Mouse (Mus musculus) lung, postnatal 25 days (tissue): ENCODE measurements around the gene Adamts15.

ENCODE experiments used
- DNase-seq: peaks from one replicate; pipeline ENCODE4 v3.0.0; 2022; ENCODE audit warnings: low spot score

Adamts15 gene

DNA sequence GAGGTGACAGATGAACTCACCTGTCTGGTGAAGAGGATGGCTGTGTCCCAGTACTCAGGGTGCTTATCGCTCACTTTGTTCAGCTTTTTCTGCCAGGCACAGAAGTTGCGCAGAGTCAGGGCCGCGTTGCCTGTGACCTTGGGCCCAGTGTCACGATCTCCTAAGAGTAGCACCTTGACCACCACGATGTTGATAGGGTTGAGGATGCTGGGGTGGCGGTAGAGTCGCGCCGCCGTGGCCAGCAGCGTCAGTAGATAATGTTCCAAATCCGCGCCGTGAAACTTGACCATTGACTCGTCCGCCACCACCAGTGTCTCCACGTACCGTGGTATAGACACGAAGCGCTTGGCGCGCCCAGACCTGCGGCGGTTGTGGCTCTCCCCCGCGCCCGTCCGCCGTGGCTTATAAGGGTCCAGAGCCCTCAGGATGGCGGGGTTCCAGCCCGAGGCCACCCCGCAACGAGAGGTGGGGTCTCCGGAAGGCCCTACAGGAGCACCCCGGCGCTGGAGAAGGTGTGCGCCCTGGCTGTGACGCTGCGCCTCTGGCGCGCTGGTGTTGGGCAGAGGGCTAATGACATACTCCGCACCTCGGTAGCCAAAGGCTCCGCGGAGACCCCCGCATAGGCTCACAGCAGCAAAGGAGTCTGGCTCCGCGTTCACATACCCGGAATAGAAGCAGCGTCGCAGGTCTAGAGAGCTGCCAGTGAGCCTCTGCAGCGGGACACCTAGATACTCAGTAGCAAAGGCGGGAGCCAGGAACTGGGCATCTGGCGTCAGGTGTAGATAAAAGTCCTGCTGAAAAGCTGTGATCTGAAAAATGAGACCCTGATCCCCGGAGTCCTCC lies 770 bp downstream of the Adamts15 start:
- no peak for DNase-seq

DNA sequence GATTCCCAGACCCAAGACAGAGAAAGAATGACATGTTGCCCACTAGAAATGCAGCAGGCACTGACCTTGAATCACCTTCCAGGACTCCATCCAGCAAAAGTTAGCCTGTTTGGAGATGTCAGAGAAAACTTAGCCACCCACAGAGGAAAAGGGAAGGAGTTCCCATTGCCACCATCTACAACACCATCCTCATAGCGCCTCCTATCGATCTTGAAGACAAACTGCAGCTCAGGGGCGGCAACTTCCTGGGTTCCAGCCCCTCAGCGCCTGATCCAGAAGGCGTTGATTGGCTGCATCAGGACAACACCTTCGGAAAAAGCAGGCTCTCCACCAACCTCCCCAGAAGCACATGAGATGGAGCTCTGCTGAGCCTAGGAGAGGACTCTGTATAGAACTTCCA lies 1.5 kb downstream of the Adamts15 start:
- peak; percentile 40 for DNase-seq

DNA sequence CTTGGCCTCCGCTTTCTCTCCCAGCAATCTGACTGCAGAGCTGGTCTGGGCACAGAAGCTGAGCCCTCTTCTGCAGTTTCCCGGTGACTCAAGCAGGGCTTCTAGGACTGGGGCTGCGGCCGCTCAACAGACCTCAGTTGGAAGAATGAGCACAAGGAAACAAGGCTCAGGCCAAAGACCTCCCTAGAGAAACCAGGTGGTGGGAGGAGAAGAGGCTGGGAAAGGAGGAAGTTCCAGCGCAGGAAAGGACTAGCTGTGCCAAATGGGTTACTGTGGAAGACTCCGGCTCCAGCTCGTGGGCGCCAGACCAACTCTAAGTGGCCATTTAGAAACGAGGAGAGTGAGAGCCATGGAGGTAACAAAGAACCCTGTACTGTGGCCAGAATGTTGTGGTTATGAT lies 2.6 kb downstream of the Adamts15 start:
- no peak for DNase-seq

DNA sequence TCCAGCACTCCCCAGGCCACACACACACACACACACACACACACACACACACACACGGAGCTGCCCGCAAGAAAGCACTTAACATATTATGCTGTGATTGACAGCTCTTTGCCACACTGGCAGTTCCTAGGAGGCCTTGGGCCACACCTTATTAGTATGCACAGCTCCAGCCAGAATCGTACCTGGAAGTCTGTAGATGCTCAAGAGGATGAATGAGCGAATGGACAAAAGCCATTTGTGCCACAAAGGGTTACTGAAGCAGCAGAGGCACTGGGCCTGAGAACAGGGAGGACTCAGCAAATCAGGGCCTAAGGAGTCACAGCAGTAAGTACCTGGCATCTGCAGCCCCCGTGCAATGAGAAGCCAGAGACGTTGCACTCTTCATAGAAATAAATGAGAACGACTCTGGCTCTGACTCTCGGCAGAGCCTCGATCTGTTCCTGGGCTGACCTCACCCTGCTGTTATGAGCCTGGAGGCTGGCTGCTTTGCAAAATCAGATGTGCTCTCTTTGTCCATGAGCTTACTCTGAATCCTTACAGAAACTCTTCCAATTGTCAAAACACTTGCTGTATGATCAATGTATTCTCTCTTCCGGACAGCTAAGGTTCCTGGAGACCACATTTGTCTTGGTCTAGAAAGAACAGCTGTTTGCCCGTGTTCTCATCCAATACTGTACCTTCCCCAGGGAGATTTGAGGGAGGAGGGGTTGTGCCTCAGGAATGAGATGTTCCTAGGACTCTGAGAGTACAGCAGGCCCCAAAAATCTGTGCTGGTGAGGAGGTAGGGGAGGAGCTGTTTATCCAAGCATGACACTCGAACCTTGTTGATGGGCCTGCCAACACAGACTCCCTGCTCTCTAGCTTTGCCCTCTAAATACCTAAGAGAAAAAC lies 3.5 kb downstream of the Adamts15 start:
- no peak for DNase-seq

DNA sequence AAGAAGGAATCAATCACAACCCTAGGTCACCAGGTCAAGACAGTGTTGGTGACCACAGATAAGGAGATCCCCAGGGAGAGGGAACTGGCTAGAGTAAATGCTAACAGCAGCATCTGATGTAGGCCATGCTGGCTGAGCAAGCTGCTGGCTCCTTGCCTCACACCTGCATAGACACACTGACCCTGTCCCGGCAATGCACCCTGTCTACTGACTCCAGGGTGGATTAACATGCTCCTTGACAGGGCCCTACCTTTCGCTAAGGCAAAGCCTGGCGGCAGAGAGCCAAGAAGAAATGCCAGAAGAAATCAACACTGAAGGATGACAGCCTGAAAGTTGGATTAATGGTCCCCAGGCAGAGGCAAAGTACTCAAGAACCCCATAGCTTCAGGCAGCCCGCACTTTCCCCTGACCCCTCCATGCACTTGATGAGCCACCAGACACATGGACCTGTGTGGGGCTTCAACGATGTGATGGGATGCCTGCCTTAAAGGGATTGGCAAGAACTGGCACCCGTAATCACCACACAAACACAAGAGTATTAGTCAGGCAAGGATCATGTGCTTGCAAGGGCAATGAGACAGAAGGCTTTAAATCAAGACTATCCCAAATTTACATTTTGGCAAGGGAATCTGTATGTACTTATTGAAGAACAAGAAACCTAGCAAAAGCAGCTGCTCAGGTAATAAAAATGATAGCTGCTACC lies 5.8 kb downstream of the Adamts15 start:
- no peak for DNase-seq

DNA sequence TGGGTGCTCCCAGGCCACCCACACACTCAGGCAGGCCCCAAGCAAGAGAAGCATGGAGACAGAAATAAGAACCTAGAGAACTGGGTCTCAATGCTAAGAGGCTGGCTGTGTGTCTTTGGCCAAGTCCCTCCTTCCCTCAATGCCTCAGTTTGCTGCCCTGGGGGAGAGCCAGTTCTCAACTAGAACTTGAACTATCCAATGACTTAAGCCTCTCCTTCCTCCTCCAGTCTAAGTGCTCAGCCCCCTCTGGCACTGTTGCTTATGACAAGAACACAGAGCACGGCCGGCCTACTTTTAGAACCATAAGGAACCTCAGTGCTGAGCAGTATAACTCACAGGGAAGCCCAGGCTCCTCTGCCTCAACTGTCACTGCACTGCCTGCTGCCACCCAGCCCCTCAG lies 8.0 kb downstream of the Adamts15 start:
- DNase-seq: no peak

DNA sequence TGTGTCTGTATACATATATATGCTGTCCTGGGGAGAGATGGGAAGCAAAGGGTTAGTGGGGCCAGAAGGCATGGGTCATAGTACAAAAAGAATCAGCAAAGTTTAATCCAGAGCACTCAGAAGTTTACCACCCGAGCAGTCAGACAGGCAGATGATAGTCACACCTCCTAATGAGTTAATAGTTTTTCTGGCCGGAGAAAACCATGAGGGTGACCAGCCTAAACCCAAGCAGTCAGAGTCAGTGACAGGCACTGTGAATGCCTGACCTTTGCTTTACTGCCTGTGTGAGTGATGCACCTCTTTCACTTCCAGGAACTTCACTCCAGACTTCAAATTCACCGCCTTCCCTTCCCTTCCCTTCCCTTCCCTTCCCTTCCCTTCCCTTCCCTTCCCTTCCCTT lies 8.8 kb downstream of the Adamts15 start:
- no peak for DNase-seq

DNA sequence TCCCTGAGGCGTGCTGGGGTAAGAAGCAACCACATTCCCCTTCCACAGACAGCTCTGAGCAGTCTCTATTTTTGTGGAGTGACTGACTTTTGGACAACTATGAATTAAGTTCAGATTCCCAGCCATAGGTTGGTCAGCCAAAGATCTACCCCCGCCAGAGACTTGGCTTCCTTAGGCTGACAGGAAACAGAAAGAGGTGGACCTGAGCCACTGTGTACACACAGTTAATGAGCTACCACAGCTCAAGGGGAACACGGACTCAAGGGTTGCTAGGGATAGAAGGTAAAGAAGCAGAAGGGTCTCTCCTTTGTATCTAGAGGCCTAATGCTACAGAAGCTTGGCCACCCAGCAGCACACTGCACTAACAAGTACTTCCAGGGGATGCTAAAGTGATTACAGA lies 10.1 kb downstream of the Adamts15 start:
- DNase-seq: no peak

DNA sequence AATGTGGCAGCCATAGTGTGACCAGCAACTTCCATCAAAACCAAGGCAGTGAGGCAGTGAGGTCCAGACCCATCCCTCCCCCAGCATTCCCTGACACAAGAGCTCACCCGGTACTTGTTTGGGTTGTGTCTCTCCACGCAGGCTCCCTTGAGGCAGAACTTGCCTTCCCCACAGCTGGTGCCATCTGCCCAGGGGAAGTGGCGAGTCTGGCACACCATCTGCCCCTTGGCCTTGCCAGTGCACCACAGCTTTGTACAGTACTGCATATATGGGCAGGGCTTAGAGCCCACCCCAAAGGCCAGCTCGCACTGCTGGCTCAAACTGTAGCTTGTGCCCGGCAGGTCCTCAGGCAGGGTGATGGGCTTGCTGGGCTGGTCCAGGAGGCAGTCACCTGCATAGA lies 11.8 kb downstream of the Adamts15 start:
- no peak for DNase-seq

DNA sequence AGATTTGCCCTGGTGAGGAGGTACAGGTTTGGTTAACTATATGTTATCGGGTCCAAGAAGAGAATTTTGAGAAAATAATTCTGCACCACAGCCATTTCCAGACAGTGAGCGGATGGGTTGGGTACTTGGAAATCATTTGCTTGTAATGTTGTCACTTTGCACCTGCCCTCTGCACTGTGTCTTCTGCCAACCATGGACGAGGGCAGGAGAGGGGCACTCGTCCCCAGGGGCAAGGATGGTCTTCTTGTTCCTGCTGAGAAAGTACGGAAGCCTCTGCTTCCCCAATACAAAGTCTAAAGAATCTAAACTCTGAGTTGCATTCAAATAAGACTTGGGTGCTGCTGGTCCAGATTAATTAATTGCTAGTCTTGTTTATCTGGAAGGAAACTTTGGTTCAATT lies 13.3 kb downstream of the Adamts15 start:
- no peak for DNase-seq

DNA sequence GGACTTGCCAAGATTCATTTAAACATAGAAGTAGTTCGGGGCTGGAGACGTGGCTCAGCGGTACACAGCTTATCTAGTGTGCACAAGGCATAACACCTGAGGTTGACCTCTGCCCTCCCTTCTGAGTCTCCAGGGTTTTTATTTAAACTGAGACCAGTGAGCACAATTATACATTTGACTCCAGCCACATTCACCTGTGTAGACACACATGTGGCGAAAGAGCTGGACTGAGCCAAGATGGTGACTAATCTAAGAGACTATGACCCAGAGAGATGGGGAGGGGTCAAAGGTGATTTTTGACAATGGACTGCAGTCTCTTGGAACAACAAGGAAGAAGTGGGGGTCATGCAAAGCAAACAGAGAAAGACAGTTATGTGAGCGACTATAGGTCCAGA lies 14.0 kb downstream of the Adamts15 start:
- DNase-seq: no peak

DNA sequence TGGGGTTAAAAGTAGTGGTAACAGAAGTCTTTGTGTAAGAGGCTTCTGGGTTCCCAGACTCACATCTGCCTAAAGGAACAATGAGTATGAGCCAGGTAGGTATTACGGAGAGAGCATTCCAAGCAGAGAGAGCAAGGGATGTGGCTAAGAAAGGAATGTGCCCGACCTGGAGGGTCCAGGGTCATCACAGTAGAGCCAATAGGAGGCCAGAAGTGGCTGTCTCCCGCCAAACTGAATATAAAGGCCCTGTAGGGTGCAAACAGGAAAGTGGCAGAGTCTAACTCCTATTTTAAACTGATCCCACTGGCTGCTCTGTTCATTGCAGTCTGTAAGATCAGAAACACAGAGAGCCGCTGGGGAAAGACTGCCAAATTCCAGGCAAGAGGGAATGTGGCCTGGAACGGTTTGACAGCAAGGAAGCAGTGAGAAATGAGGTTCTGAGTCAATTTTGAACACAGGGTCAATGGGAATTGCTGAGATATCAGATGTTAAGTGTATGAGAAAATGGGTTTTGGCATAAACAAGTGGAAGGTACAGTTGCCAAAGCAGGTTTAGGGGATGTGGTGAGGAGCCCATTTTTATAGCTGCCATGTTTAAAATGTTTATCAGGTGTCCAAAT lies 14.5 kb downstream of the Adamts15 start:
- peak; percentile 35 for DNase-seq

DNA sequence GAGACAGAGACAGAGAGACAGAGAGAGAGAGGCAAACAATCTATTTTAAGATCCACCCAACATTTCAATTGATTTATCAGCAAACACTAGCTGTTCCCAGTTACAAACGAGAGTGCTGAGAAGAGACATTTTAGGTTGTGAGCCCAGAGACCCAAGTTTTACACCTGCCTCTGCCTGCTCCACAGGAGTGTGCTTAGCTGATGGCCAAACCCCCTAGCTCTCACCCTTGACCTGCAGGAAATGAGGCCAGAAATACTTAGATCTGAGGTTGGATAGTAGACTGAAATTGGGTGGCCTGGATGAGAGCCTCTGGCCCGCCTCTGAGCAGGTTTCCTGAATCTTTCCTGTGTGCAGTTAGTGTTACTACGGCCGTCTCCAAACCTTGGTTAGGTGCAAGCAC lies 15.8 kb downstream of the Adamts15 start:
- no peak for DNase-seq

DNA sequence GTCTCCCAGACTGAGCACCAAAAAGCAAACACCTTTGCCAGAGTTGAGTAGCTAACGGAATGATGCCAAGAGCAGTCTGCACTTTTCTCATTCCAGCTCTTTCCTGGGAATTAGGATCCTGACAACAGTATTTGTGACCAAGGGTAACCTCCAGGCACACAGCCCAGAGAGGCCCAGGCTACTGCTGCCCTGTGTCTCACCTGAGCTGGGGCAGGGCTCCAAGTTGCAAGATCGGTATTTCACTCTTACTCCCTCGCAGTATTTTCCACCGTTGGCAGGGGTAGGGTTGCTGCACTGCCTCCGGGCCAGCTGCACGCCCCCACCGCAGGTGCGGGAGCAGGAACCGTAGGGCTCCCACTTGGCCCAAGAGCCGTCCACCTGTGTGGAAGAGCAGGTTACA lies 16.4 kb downstream of the Adamts15 start:
- no peak for DNase-seq

DNA sequence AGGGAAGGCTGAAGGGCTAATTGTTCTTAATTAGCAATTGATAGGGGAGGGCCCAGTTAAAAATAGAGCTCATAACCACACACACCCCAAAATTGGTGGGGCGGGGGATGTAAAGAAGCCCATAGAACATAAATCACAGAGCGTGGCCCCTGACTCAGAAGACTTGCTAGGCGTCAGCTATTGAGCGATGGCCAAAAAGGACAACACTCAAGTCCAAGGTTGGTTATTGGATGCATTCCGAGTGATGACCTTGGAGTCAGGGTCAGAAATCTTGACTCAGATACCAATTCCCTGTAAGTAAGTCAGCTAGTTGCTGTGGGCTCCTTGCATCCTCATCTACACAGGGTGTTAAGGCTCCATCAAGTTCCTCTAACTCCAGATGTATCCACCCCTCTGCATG lies 19.0 kb downstream of the Adamts15 start:
- DNase-seq: no peak

DNA sequence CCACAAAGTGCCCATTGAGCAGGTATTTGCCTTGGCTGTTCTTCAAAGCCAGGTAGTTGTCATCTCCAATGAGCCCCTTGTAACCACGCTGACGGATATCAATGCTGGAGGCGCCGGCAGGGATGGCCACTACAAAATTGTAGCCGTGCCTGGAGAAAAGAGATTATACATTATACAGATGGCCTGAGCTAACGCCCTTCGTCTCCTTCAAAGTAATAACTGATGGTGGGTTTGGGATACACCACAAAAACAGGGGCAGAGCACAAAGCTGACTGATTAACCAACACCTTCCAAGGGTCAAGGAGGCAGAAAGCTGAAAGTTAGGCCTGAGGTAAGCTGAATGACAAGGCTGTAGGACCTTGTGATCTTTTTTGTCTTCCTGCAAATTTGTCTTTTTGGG lies 19.6 kb downstream of the Adamts15 start:
- no peak for DNase-seq

DNA sequence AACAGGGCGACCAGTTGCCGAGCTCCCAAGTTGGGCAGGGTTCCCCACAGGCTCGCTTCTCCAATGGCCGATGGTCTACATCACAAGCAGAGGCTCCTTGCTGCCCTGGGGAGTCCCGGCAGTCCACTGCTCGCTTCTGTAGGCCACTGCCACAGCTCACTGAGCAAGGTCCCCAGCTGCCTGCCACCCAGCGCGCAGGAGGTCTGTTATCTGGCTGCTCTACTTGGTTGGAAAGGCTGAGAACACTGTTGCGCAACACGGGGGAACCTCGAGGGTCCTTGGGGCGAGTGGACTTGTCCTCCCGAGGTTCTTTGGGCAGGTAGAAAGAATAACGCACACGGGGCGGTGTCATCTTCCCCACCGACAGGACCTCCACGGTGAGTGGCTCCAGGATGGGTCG lies 20.1 kb downstream of the Adamts15 start:
- DNase-seq: no peak

DNA sequence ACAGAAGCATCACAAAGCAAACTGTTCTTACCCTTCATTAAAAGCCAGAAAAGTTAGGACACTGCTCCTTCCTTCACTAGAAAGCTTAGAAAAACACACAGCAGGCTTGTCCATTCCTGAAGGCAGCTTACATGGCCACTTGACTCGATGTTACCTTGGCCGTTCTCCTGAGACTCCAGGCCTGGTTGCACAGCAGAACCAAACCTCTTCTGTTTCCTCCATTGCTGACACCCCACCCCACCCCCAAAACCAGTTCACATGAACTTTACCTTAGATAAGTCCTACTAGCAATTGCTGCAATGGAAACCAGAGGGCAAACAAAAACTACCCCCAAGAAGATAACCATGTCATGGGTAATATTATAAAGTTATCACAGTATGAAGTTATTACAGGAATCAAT lies 25.1 kb downstream of the Adamts15 start:
- no peak for DNase-seq

DNA sequence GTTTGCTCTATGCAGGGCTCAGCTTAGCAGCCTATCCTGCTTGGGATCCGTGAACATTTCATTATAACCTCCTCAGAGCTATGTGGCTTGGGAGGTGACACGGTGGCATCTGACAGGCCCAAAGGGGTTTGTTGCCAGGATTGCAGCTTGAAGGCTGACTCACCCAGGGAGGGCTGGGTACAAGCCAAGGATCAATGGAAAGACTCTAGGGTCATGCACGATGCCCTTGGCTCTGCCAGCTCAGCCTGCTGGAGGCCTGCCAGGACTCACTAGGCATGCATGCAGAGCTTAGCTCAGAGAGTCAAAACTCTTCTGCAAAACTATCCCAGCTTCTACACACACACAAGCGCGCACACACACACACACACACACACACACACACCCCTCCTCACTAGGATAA lies 25.5 kb downstream of the Adamts15 start:
- DNase-seq: peak; percentile 71

DNA sequence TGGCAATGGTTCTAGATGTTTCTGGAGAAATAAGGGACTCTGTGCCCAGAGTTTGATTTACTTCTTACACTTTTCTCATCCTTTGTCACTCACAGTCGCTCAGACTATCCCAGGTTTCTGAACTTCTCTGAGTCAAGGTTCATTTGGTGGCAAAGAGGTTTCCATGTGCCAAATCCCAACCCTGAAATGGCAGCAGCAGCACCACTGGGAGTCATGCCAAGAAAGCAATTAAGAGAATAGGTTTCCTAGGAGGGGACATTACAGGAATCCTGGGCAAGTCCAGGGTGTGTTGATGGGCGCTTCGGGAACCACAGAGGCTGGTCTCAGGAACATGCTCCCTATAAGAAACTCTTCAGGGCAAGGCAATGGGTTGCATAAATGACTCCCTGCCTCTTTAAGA lies 26.6 kb downstream of the Adamts15 start:
- DNase-seq: no peak

DNA sequence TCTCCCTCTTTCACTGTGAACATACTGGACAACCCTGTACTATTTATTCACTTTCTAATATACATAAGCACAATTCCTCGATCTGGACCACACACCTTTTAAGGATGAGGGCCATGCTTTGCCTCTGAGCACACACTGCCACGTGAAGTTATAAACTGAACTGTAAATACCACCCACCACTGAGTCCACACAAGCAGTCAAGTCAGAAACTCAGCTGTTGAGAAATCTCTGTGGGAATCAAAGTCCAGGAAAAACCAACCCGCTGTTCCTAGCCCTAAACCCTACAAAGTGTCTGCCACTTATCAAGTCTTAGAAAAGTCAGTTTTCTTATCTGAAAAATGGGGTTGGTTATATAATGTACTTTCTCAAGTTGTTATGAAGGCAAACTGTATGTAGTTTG lies 36.0 kb downstream of the Adamts15 start:
- no peak for DNase-seq

DNA sequence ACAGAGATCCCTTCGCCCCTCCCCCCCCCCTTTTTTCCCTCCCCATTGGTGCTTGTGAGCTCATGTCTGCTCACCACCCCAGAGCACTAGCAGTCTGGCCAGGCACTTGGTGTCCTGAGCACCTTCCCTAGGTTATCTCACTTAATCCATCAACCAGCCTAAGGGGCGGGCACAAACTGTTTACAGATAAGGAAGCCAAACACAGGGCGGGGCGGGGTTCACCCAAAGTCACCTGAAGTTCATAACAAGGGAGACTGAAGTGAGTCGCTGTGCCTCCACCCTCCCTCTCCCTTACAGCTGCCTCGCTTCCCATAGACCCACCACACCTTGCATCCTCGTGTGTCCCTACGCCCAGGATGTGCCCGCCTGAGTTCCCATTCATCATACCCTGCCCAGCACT lies 41.7 kb downstream of the Adamts15 start:
- DNase-seq: no peak
